Mouse (Mus musculus) brain, embryonic 14.5 days (tissue): ENCODE results near the gene Sms.

ENCODE experiments used
- CTCF ChIP-seq: fragments of 200-500 bp; IDR thresholded peaks from 2 replicates; pipeline ENCODE4 v1.5.1; 2012; ENCODE audit warnings: inconsistent platforms, mild to moderate bottlenecking, moderate library complexity, borderline replicate concordance; ENCODE audit not compliant: insufficient read depth, insufficient read length; ENCODE audit errors: extremely low read depth
- POLR2A ChIP-seq: fragments of 200-500 bp; IDR thresholded peaks from 2 replicates; pipeline ENCODE4 v1.6.1; 2012; ENCODE audit warnings: mild to moderate bottlenecking, inconsistent platforms, borderline replicate concordance; ENCODE audit not compliant: poor library complexity, insufficient read depth, insufficient read length, severe bottlenecking; ENCODE audit errors: extremely low read depth

GRCm38 (mm10) chrX:157415212-157415611 is 76.9 kb downstream of the Sms start, which contains the start of gene Phex:
- TF ChIP-seq CTCF (no peak), POLR2A (no peak)
